Mouse (Mus musculus) ES-E14 (cell line): ENCODE results near the gene 2310011J03Rik.

Experiments used
- CHD2 ChIP-seq: IDR thresholded peaks from 2 replicates; pipeline ENCODE4 v1.6.1; 2014; ENCODE audit warnings: mild to moderate bottlenecking, low read depth, low read length, inconsistent platforms
- HCFC1 ChIP-seq: IDR thresholded peaks from 2 replicates; pipeline ENCODE4 v1.6.1; 2012; ENCODE audit warnings: low read length, inconsistent platforms, borderline replicate concordance; ENCODE audit not compliant: insufficient read depth
- MAFK ChIP-seq: IDR thresholded peaks from 2 replicates; pipeline ENCODE4 v1.6.1; 2014; ENCODE audit warnings: mild to moderate bottlenecking, low read depth, low read length, inconsistent platforms; ENCODE audit not compliant: insufficient read depth
- ZC3H11A ChIP-seq: IDR thresholded peaks from 2 replicates; pipeline ENCODE4 v1.6.1; 2012; ENCODE audit warnings: low read depth, mild to moderate bottlenecking, inconsistent platforms, low read length, borderline replicate concordance

GRCm38 (mm10) chr10:80330084-80330483 lies 9.7 kb upstream of the 2310011J03Rik start:
- TF ChIP-seq MAFK (no peak), ZC3H11A (no peak), HCFC1 (no peak), CHD2 (no peak)
